Mouse (Mus musculus): ENCODE data around the gene Fam181a. TPM values are rescaled to one million over a fixed set of nuclear protein-coding genes. Genes with fewer than 3 reads are reported as not detected.

Fam181a gene
- total RNA-seq, 2 experiments from 2014 or later, result not detected

DNA sequence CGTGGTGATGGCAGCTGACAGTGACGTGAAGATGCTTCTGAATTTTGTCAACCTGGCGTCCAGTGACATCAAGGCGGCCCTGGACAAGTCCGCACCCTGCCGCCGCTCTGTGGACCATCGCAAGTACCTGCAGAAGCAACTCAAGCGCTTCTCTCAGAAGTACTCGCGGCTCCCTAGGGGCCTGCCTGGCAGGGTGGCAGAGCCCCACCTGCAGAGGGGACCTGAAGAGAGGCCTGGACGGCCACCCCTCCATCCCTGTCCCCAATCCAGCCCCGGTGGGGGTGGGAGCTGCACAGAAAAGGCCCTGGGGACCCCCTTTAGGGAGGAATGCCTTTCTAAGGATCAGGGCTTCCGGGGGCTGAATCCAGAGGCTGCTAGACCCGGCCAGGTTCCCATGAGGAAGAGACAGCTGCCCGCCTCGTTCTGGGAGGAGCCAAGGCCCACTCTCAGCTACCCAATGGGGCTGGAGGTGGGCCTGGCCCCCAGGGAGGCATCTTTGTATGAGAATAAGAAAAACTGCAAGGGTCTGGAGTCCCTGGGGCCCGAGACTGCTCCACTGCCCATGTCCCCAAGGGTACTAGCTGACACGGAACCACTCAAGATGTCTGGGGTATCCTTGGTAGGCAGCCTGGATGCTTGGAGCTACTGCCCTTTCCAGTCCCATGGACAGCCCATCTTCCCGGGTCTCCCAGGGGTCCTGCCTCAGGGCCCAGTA is 5.2 kb downstream of the Fam181a start:
- DNase-seq, result no peak

GRCm38 (mm10) chr12:103322801-103323200 is 12.0 kb downstream of the Fam181a start:
- peak in 1 of 2 experiments; percentile 37 for DNase-seq

DNA sequence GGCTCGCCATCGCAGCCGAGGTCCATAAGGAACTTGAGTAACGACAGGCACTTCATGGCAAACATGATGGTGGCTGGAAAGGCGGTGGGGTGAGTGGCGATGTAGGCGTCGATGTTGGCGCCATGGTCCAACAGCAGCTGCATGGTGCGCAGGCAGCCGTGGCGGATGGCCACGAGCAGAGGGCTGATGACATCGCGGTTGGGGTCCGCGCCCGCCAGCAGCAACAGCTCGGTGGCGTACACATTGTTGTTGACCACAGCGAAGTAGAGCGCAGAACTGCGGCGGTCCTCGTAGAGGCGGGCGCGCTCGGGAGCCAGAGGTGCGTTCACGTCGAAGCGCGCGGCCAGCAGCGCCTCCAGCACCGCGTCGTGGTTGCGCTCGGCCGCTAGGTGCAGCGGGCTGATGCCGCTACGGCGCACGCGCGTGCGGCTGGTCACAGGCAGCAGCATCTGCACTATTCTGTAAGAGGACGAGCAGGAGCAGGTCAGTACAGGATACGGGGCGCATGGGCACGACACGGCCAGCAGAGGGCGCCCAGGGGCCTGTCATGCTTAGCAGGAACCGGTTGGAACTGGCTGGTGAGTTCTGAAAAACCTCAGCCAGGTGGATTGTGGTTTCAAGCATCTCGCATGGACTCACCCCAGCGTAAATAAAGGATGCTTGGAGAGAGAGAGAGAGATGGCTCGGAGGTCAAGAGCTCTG is 14.5 kb downstream of the Fam181a start:
- DNase-seq, result peak; percentile 86 to 89

DNA sequence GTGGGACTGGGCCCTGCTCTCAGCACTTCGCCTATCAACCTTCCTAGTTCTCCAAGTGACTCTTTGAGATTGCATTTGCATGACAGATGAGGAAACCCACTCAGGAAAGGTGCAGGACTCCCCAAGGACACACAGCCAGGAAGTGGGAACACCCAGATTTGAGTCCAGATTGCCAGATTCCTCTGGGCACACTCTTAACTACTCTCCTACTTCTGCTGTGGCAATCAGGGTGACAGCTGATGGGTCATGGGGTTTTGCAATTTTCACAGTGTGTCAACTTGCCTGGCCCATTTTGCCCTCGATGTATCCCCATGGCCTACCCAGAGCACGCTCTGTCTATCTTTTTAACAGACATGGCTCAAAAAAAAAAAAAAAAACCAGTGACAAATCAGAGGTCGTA is 15.8 kb downstream of the Fam181a start:
- DNase-seq, result peak in 1 of 2 experiments; percentile 13

- peak; percentile 59 to 74 for DNase-seq
Measured at GRCm38 (mm10) chr12:103327107-103327506, 16.3 kb downstream of the Fam181a start.

DNA sequence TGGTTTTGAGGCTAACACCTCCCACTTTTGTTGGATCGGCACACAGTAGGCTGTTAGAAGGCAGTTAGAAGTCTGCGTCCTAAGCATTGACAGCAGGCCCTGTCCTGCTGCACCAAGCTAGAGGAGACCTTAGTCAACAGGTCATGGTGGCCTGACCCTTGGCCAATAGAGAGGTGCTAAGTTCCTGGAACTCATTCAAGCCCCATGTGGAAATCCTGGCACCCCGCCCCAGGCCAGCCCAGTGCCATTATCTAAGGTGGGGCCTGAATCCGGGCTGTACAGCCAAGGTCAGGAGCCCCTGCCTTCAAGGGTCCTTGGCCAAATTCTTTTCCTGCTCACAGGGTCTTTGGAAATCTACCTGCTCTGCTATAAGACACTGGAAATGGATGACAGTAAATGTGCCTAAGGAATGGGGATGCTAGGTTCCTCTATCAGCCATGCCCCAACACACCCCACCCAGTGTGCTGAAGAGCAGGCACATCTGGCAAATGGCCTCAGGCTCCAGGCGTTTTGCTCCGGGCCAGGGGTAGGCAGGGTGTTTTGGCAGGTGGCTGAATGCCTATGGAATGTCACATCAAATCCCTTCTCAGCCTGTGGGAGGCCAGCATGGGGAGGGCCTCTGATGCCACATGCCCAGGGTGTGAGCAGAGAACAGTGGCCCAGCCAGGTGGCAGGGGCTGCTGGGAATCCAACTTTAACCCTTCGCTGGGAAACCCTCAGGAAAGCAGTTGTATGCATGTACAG is 17.8 kb downstream of the Fam181a start:
- DNase-seq, result peak; percentile 78 to 80

GRCm38 (mm10) chr12:103331491-103331890 is 20.7 kb downstream of the Fam181a start:
- no peak for DNase-seq

- no peak for DNase-seq
Measured at GRCm38 (mm10) chr12:103332879-103333278, 22.1 kb downstream of the Fam181a start.

DNA sequence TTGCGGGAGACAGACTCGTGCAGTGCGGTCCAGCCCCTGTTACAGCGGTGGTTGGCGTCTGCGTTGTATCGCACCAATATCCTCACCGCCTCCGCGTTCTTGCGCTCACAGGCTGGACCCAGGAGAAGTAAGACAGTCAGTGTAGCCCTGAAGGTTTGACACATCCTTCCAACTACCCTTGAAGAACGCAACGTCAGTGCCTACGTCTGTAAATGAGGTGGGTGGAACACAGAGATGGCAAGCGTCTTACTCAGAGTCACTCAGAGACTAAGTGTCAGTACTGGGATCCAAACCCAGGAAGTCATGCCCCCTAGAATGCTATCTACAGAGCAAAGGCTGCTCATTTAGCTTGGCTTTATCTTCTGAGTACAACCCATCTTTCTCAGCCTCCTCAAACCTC is 22.7 kb downstream of the Fam181a start:
- no peak for DNase-seq

- peak in 1 of 2 experiments; percentile 60 for DNase-seq
Measured at GRCm38 (mm10) chr12:103336766-103337165, 26.0 kb downstream of the Fam181a start.

DNA sequence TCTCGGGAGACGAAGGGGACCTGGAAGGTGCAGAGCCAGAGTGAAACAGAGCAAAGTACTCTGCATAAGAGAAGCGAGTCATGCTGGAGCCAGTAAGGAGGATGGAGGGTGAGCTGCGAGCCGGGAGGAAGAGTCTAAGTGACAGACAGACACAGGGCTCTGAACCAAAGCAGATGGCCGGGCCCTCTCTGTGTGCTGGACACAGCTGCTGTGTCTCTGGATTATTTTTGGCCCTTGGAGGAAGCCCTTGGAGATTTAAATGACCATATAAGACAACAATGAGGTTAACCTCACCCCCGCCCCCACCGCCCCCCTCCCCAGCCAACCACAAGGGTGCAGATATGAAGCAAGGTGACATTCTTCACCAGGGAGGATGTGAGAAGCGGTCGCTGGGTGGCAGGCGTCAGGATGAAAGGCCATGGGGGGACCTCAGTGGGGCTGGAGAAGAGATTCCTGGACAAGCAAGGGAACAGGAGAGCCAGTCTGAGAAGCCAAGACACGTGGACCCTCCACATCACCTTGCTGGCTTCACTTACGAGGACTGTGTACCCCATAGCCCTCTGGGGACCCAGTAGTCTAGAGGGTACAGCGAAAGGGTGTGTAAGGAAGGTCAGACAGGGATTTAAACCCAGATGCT is 27.5 kb downstream of the Fam181a start:
- peak; percentile 51 to 72 for DNase-seq

DNA sequence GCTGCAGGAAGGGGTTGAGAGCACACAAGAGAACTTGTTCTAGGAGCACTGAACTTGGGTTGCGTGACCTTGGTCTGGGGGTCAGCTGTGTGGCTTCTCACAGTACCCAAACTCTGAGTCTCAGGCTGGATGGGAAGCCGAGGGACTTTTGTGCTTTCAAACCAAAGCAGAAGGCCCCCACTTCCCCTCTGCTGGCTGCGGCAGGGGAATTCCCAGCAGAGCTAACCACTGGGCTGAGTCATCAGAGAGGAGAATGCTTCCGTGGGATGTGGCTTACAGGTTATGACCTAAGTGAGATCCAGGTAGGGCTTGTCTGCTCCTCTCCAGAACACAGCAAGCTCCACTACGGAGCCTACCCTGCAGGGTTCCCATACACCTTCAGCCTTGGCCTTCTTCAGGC is 30.4 kb downstream of the Fam181a start:
- peak in 1 of 2 experiments; percentile 64 for DNase-seq

GRCm38 (mm10) chr12:103343456-103343855 is 32.7 kb downstream of the Fam181a start:
- DNase-seq, result peak in 1 of 2 experiments; percentile 70

DNA sequence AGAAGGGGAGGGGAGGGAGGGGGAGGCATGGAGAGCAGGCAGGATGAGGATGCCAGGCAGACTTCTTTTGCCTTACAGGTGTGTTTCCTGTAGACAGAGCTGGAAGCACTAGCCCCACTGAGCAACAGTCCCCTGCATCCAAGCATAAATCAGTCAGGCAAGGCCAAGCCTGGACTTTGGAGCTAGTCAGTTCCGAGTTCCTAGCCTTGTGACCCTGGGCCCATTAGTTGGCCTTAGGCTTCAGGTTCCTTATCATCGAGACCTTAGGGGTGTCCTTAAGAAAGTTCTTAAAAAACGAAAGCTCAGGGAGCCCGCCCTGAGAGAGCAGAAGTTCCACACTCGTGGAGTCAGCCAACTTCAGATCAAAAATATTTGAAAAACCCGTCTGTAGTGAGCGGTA is 34.2 kb downstream of the Fam181a start:
- no peak for DNase-seq

- DNase-seq, result no peak
Measured at GRCm38 (mm10) chr12:103346945-103347344, 36.2 kb downstream of the Fam181a start.

DNA sequence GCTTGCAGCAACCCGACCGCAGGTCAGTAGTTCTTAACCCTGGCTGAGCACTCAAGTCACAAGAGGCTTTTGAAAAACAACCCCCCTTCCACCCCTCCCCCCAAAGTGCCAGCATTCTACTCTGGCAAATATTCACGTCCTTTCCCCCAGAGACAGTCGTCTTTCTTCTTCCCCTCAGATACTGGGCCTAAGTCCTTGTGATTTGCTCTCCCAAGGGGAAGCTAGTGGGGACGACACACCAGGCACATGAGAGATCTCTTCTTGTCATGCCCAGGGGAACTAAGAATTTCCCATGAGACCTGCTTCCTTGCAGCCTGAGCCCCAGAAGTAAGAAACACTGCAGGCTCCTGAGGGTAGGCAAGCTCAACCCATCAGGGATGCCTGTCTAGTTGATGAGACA is 36.6 kb downstream of the Fam181a start:
- DNase-seq, result no peak

- DNase-seq, result peak; percentile 80 to 94
Measured at GRCm38 (mm10) chr12:103348506-103348905, 37.7 kb downstream of the Fam181a start.

- peak; percentile 77 to 86 for DNase-seq
Measured at GRCm38 (mm10) chr12:103352735-103353134, 42.0 kb downstream of the Fam181a start.

DNA sequence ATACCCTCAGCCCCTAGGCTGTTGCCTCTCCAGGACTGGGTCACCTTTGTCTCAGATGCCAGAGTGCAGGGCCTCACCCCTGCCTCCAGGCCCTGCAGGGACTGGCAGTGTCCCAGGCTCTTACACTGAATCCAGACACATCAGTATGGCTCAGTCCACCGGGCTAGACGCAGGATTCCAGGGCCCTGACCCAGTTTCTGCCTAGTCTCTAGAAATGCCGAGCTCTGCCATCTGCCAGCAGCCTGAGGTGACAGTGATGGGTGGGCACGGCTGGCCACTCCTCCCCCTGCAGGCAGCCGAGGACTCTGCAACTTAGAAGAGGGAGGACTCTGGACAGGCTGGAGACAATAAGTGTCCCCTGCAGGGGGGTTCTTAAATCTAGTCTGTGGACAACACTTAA is 42.8 kb downstream of the Fam181a start:
- peak; percentile 80 to 89 for DNase-seq

DNA sequence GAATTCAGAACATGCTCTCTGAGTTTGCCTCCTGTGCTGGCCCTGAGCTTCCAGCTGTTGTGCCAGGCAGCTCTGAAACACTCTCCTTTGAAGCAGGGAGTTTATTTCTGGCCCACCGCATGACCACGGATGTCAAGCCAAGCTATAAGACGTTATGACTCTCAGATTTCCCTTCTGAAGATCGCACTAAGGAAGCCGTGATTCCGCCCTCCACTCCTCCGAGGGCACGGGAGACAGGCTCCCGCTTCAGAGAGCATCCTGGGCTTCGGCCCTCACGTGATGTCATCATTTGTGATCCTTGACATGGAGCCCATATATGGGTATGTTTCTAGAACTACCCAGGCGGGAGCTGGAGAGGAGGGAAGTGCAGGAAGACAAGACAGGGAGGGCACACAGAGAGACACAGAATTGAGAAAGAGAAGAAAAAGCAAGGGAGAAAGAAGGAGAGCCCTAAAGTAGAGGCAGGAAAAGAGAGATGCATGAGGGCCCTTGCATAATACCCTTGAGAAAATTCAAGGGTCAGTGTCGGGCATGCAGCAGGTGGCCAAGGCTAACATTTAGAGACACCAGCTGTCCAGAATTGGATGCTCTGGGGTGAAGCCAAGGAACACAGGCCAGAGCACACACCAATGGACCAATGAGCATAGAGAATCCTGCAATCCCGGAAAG is 45.1 kb downstream of the Fam181a start, which contains the start of gene Asb2:
Gene Asb2, minus strand, starts transcription at position 256 of the 669 bp plus-strand sequence.
- DNase-seq, result peak; percentile 72 to 79

- no peak for DNase-seq
Measured at GRCm38 (mm10) chr12:103356415-103356748, 45.6 kb downstream of the Fam181a start.

DNA sequence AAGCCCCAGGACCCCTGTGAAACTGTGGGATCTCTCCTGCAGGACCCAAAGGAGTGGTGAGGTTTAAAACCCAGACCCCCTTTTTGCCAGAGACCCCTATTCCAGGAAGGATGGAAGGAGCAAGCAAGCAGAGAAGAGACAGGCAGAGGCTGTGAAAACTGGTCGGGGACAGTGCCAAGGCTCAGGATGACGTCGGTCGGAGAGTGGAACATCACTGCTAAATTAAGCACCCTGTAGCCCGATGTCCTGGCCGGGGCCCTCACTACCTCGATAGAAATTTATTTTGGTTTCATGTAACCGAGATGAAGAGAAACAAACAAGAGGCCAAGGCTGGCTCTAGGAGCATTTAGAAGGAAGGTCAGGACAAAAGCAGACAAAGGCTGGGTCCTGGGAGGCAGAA is 47.4 kb downstream of the Fam181a start:
- peak; percentile 83 to 87 for DNase-seq
